Mouse (Mus musculus): ENCODE results near the gene Cacng2. TPM values are rescaled to one million over a fixed set of nuclear protein-coding genes. Genes with fewer than 3 reads are reported as not detected.

Gene Cacng2
- polyA plus RNA-seq, 1 experiment from 2014 or later, result 2.4 TPM

DNA sequence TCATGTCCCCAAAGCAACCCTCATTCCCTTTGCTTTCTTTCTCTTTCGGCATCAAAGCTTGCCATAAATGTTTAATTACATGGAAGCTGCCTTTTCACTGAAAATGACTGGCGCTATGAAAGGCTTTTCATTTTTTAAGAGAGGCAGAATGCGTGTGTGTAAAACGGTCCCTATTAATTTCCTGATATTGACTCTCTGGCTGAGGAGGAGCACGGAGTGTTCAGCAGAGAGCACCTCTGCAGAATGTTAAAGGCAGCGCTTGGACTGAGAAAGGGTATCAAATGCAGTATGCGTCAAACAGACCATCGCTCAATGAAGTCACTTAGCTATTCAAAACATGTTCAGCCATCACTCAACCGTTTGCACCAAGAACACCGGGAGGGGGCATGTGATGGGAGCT lies 2.9 kb downstream of the Cacng2 start:
- ATAC-seq (ENCODE audit: low FRiP score) (no peak), DNase-seq (ENCODE audit: low spot score) (no peak)
- Histone ChIP-seq H3K4me1 (replicated peaks; ENCODE audit: control insufficient read depth, insufficient read depth, low read length) (no peaks in the 10 kb centered on the region), H3K9ac (ENCODE audit: low read depth, low read length) (no peak overlapping the region), H3K4me2 (replicated peaks; ENCODE audit: low read depth, low read length) (peak overlapping the region; percentile 14; the same call in 1 of the 2 replicates), H3K36me3 (ENCODE audit: control insufficient read depth, insufficient read depth, low read length) (no peaks in the 10 kb centered on the region), H3K4me3 (ENCODE audit: low read depth, low read length) (peak overlapping the region; percentile 12; the same call in 1 of the 2 replicates), H3K27ac (ENCODE audit: low read depth, low read length) (0 out of 2 replicates have a peak overlapping the region, but pooled peaks have one; percentile 30), H3K27me3 (ENCODE audit: control insufficient read depth, insufficient read depth, low read length) (0 out of 2 replicates have a peak, but pooled peaks cover 2% of the 10 kb centered on the region), H3K9me3 (ENCODE audit: control insufficient read depth, low read length) (no peaks in the 10 kb centered on the region)
- 64% methylated on average over 10 of the region's 10 CpGs for WGBS

- no peak overlapping the region for H3K4me2 ChIP-seq (replicated peaks; ENCODE audit: low read depth, low read length)
- no peak overlapping the region for H3K27ac ChIP-seq (ENCODE audit: low read depth, low read length)
- WGBS, result 71% methylated on average over 10 of the region's 10 CpGs
- no peaks in the 10 kb centered on the region for H3K36me3 ChIP-seq (ENCODE audit: control insufficient read depth, insufficient read depth, low read length)
- 0 out of 2 replicates have a peak, but pooled peaks cover 2% of the 10 kb centered on the region for H3K27me3 ChIP-seq (ENCODE audit: control insufficient read depth, insufficient read depth, low read length)
- DNase-seq (ENCODE audit: low spot score) (no peak), ATAC-seq (ENCODE audit: low FRiP score) (no peak)
- H3K4me3 ChIP-seq (ENCODE audit: low read depth, low read length), result no peak overlapping the region
- no peaks in the 10 kb centered on the region for H3K9me3 ChIP-seq (ENCODE audit: control insufficient read depth, low read length)
- no peaks in the 10 kb centered on the region for H3K4me1 ChIP-seq (replicated peaks; ENCODE audit: control insufficient read depth, insufficient read depth, low read length)
- H3K9ac ChIP-seq (ENCODE audit: low read depth, low read length), result no peak overlapping the region
These were observed 3.6 kb downstream of the Cacng2 start for GRCm38 (mm10) chr15:78116244-78116643.

DNA sequence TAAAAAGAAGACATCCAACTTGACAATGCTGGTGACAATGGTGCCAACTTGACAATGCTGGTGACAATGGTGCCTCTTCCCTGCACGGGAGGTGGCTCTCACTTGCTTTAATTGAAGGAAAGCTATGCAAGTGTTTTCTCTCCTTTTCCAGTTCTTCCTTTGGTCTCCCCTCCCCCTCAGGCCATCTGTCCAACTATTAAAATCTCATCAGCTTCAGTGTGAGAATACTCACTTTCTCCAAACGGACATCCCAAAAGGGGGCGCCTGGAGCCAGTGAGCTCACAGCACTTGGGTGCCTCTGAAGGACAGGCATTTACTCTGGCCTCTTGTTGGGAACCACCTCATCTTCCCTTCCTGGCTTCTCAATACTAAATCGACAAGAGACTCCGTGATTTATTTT lies 20.3 kb downstream of the Cacng2 start:
- no peak overlapping the region for H3K27ac ChIP-seq (ENCODE audit: low read depth, low read length)
- 57% methylated on average over 5 of the region's 5 CpGs for WGBS
- no peaks in the 10 kb centered on the region for H3K27me3 ChIP-seq (ENCODE audit: control insufficient read depth, insufficient read depth, low read length)
- no peaks in the 10 kb centered on the region for H3K9me3 ChIP-seq (ENCODE audit: control insufficient read depth, low read length)
- H3K4me2 ChIP-seq (replicated peaks; ENCODE audit: low read depth, low read length), result no peak overlapping the region
- no peak for DNase-seq (ENCODE audit: low spot score)
- no peak overlapping the region for H3K9ac ChIP-seq (ENCODE audit: low read depth, low read length)
- no peak overlapping the region for H3K4me3 ChIP-seq (ENCODE audit: low read depth, low read length)
- no peaks in the 10 kb centered on the region for H3K4me1 ChIP-seq (replicated peaks; ENCODE audit: control insufficient read depth, insufficient read depth, low read length)
- no peak for ATAC-seq (ENCODE audit: low FRiP score)
- H3K36me3 ChIP-seq (ENCODE audit: control insufficient read depth, insufficient read depth, low read length), result no peaks in the 10 kb centered on the region

DNA sequence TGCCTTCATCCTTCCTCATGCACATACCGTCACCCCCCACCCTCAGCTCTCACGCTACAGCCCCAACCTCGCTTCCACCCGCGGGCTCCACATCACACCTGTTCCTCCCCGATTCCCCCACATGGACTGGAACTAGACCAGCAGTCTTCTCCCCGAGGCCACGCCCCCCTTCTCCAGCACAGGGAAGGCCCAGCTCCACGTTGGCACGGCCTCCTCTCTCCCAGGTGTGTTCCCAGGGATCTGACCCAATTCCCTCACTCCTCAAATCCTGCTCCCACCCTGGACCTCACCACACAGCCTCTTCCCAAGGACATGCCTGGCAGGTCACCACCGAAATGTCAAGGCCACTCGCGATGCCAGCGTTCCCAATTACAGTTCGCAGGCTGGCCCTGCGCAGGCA lies 23.8 kb downstream of the Cacng2 start:
- no peaks in the 10 kb centered on the region for H3K36me3 ChIP-seq (ENCODE audit: control insufficient read depth, insufficient read depth, low read length)
- DNase-seq (ENCODE audit: low spot score) (no peak), ATAC-seq (ENCODE audit: low FRiP score) (no peak)
- 84% methylated on average over 16 of the region's 16 CpGs for WGBS
- H3K4me3 ChIP-seq (ENCODE audit: low read depth, low read length), result no peak overlapping the region
- no peaks in the 10 kb centered on the region for H3K4me1 ChIP-seq (replicated peaks; ENCODE audit: control insufficient read depth, insufficient read depth, low read length)
- no peaks in the 10 kb centered on the region for H3K27me3 ChIP-seq (ENCODE audit: control insufficient read depth, insufficient read depth, low read length)
- H3K4me2 ChIP-seq (replicated peaks; ENCODE audit: low read depth, low read length), result no peak overlapping the region
- H3K9me3 ChIP-seq (ENCODE audit: control insufficient read depth, low read length), result no peaks in the 10 kb centered on the region
- H3K9ac ChIP-seq (ENCODE audit: low read depth, low read length), result no peak overlapping the region
- no peak overlapping the region for H3K27ac ChIP-seq (ENCODE audit: low read depth, low read length)

GRCm38 (mm10) chr15:78093597-78093996 lies 26.2 kb downstream of the Cacng2 start:
- Histone ChIP-seq H3K27ac (ENCODE audit: low read depth, low read length) (no peak overlapping the region), H3K9me3 (ENCODE audit: control insufficient read depth, low read length) (no peaks in the 10 kb centered on the region), H3K4me3 (ENCODE audit: low read depth, low read length) (no peak overlapping the region), H3K4me1 (replicated peaks; ENCODE audit: control insufficient read depth, insufficient read depth, low read length) (no peaks in the 10 kb centered on the region), H3K4me2 (replicated peaks; ENCODE audit: low read depth, low read length) (no peak overlapping the region), H3K9ac (ENCODE audit: low read depth, low read length) (no peak overlapping the region), H3K36me3 (ENCODE audit: control insufficient read depth, insufficient read depth, low read length) (no peaks in the 10 kb centered on the region), H3K27me3 (ENCODE audit: control insufficient read depth, insufficient read depth, low read length) (no peaks in the 10 kb centered on the region)
- ATAC-seq (ENCODE audit: low FRiP score), result no peak
- 83% methylated on average over 5 of the region's 5 CpGs for WGBS
- DNase-seq (ENCODE audit: low spot score), result no peak

- Histone ChIP-seq H3K27ac (ENCODE audit: low read depth, low read length) (peak overlapping the region; percentile 51; the same call in 1 of the 2 replicates), H3K4me2 (replicated peaks; ENCODE audit: low read depth, low read length) (no peak overlapping the region), H3K9ac (ENCODE audit: low read depth, low read length) (no peak overlapping the region), H3K36me3 (ENCODE audit: control insufficient read depth, insufficient read depth, low read length) (no peaks in the 10 kb centered on the region), H3K4me1 (replicated peaks; ENCODE audit: control insufficient read depth, insufficient read depth, low read length) (peaks cover 6% of the 10 kb centered on the region), H3K4me3 (ENCODE audit: low read depth, low read length) (no peak overlapping the region), H3K27me3 (ENCODE audit: control insufficient read depth, insufficient read depth, low read length) (no peaks in the 10 kb centered on the region), H3K9me3 (ENCODE audit: control insufficient read depth, low read length) (no peaks in the 10 kb centered on the region)
- DNase-seq (ENCODE audit: low spot score), result peak; percentile 60
- peak; percentile 71 for ATAC-seq (ENCODE audit: low FRiP score)
- WGBS, result 38% methylated on average over 13 of the region's 13 CpGs
These were observed 36.8 kb downstream of the Cacng2 start for GRCm38 (mm10) chr15:78082841-78083572.

GRCm38 (mm10) chr15:78082149-78082548 lies 37.7 kb downstream of the Cacng2 start:
- H3K4me1 ChIP-seq (replicated peaks; ENCODE audit: control insufficient read depth, insufficient read depth, low read length), result peaks cover 6% of the 10 kb centered on the region
- H3K9me3 ChIP-seq (ENCODE audit: control insufficient read depth, low read length), result no peaks in the 10 kb centered on the region
- H3K27me3 ChIP-seq (ENCODE audit: control insufficient read depth, insufficient read depth, low read length), result no peaks in the 10 kb centered on the region
- no peak overlapping the region for H3K4me3 ChIP-seq (ENCODE audit: low read depth, low read length)
- 52% methylated on average over 8 of the region's 8 CpGs for WGBS
- H3K9ac ChIP-seq (ENCODE audit: low read depth, low read length), result 0 out of 2 replicates have a peak overlapping the region, but pooled peaks have one; percentile 32
- H3K36me3 ChIP-seq (ENCODE audit: control insufficient read depth, insufficient read depth, low read length), result no peaks in the 10 kb centered on the region
- no peak for DNase-seq (ENCODE audit: low spot score)
- H3K4me2 ChIP-seq (replicated peaks; ENCODE audit: low read depth, low read length), result no peak overlapping the region
- no peak overlapping the region for H3K27ac ChIP-seq (ENCODE audit: low read depth, low read length)
- no peak for ATAC-seq (ENCODE audit: low FRiP score)

GRCm38 (mm10) chr15:78081384-78081783 lies 38.4 kb downstream of the Cacng2 start:
- peaks cover 6% of the 10 kb centered on the region for H3K4me1 ChIP-seq (replicated peaks; ENCODE audit: control insufficient read depth, insufficient read depth, low read length)
- DNase-seq (ENCODE audit: low spot score) (no peak), ATAC-seq (ENCODE audit: low FRiP score) (no peak)
- no peaks in the 10 kb centered on the region for H3K9me3 ChIP-seq (ENCODE audit: control insufficient read depth, low read length)
- H3K36me3 ChIP-seq (ENCODE audit: control insufficient read depth, insufficient read depth, low read length), result no peaks in the 10 kb centered on the region
- H3K27ac ChIP-seq (ENCODE audit: low read depth, low read length), result no peak overlapping the region
- no peaks in the 10 kb centered on the region for H3K27me3 ChIP-seq (ENCODE audit: control insufficient read depth, insufficient read depth, low read length)
- no peak overlapping the region for H3K4me2 ChIP-seq (replicated peaks; ENCODE audit: low read depth, low read length)
- WGBS, result 84% methylated on average over 7 of the region's 7 CpGs
- no peak overlapping the region for H3K4me3 ChIP-seq (ENCODE audit: low read depth, low read length)
- H3K9ac ChIP-seq (ENCODE audit: low read depth, low read length), result no peak overlapping the region

DNA sequence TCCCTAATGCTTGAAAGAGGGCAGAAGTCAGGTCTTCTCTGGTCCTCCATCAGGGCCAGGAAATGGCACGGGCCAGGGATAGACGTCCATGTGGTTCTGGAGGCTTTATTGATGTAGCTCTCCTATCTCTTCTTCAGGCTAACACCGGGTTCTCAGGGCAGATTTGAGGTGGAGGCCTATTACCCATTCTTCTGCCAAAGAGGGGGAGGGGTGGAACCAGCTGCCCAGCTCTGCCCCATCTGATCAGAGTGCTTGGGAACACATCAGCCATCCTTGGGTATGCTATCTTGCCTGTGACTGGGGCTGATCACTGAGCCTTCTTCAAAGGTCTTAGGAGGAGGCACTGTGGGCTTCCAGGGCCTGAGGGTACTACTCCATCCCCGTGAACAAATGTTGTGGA lies 39.5 kb downstream of the Cacng2 start:
- WGBS, result 79% methylated on average over 4 of the region's 4 CpGs
- Histone ChIP-seq H3K27me3 (ENCODE audit: control insufficient read depth, insufficient read depth, low read length) (no peaks in the 10 kb centered on the region), H3K4me3 (ENCODE audit: low read depth, low read length) (no peak overlapping the region), H3K9ac (ENCODE audit: low read depth, low read length) (no peak overlapping the region), H3K4me2 (replicated peaks; ENCODE audit: low read depth, low read length) (no peak overlapping the region), H3K9me3 (ENCODE audit: control insufficient read depth, low read length) (no peaks in the 10 kb centered on the region), H3K27ac (ENCODE audit: low read depth, low read length) (no peak overlapping the region), H3K4me1 (replicated peaks; ENCODE audit: control insufficient read depth, insufficient read depth, low read length) (peaks cover 6% of the 10 kb centered on the region), H3K36me3 (ENCODE audit: control insufficient read depth, insufficient read depth, low read length) (no peaks in the 10 kb centered on the region)
- DNase-seq (ENCODE audit: low spot score), result no peak
- ATAC-seq (ENCODE audit: low FRiP score), result no peak
